Mouse (Mus musculus) brain, embryonic 14.5 days (tissue): ENCODE measurements at regions not wholly inside any gene's neighbourhood (a gene's known extent, or its start where the extent isn't known, plus 50 kb on each side); places are given as distances from the start of the nearest gene placed in this dataset.
A peak's percentile ranks its signal among the peaks of the same experiment; 100 is the strongest.

Experiments
- DNase-seq: peaks from one replicate; pipeline ENCODE4 v3.0.0-alpha.2; 2011; ENCODE audit warnings: low read depth
- CTCF ChIP-seq: fragments of 200-500 bp; IDR thresholded peaks from 2 replicates; pipeline ENCODE4 v1.5.1; 2012; ENCODE audit warnings: inconsistent platforms, mild to moderate bottlenecking, moderate library complexity, borderline replicate concordance; ENCODE audit not compliant: insufficient read depth, insufficient read length; ENCODE audit errors: extremely low read depth
- POLR2A ChIP-seq: fragments of 200-500 bp; IDR thresholded peaks from 2 replicates; pipeline ENCODE4 v1.6.1; 2012; ENCODE audit warnings: mild to moderate bottlenecking, inconsistent platforms, borderline replicate concordance; ENCODE audit not compliant: poor library complexity, insufficient read depth, insufficient read length, severe bottlenecking; ENCODE audit errors: extremely low read depth

- no peak for TF ChIP-seq CTCF
- TF ChIP-seq POLR2A: no peak
- DNase-seq: peak; percentile 67
Measured at GRCm38 (mm10) chrX:72330323-72330722, 55.7 kb upstream of the Gabre start.

GRCm38 (mm10) chrX:72328822-72329221, 54.2 kb upstream of the Gabre start:
- DNase-seq: no peak
- TF ChIP-seq POLR2A (no peak), CTCF (no peak)
